Mouse (Mus musculus) erythroblast, embryonic 14.5 days (primary cell): ENCODE measurements around the gene Ptcd1.
"Not testable (repeated sequence)": the region's sequence is repeated elsewhere in the genome, so short reads cannot be mapped to it uniquely, and the experiment has no call there.

Source experiments
- GATA1 ChIP-seq: IDR thresholded peaks from 2 replicates; pipeline ENCODE4 v1.6.1; 2012; ENCODE audit warnings: low read length, inconsistent platforms, mixed read lengths
- TAL1 ChIP-seq: IDR thresholded peaks from 3 replicates; pipeline ENCODE4 v1.6.1; 2012; ENCODE audit warnings: low read length, inconsistent platforms, mixed read lengths

- TF ChIP-seq GATA1, TAL1: not testable (repeated sequence)
Observed at GRCm38 (mm10) chr5:145101451-145101850, 65.5 kb downstream of the Ptcd1 start.
